Mouse (Mus musculus): ENCODE data around the gene Hnrnpa2b1. TPM values are rescaled to one million over a fixed set of nuclear protein-coding genes. Genes with fewer than 3 reads are reported as not detected.

Hnrnpa2b1 gene
- polyA plus RNA-seq (2016; fragmentation: Nextera tagmentation; extraction: Ambion mirVana), result 2,407 and 2,547 TPM in 2 replicates

DNA sequence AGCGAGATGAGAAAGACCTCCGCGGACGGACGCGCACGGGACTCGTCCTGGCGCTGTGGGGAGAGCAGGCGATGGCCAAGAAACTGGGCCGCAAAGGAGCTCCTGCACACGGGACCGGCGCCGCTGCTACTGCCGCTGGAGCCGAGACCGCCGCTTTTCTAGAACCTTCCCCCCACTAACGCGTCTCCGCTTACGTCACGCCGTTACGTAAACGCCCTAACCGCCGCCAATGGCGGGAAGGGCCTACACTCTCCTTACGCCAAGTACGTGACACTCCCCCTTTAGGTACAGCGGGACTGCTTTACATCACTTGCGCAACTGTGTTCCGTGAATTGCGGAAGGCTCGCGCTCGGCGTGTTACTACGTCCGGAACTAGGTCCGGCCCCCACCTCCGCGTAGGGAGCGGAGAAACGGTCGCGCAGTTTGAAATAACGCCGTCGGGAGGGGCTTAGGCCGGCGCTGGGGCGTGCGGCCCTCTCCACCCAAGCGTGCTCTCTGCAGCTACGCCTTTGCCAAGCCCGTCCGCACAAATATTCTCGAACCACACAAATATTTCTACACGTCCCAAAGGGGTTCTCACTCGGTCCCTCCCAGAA lies at the start of gene Hnrnpa2b1:
Gene Hnrnpa2b1 (minus strand): TSS at position 180 of the 596 bp plus-strand sequence.
- Histone ChIP-seq H3K4me3 (peak within 1 kb of the TSS; percentile 98), H3K27me3 (replicated peaks; ENCODE audit: low read depth, poor library complexity, severe bottlenecking) (no peaks in the 10 kb centered on the region), H3K36me3 (replicated peaks) (peaks cover 65% of the 10 kb centered on the region), H3K4me1 (peaks cover 37% of the 10 kb centered on the region), H3K27ac (replicated peaks) (peak within 1 kb of the TSS; percentile 100), H3K9me3 (no peaks in the 10 kb centered on the region)
- DNase-seq (ENCODE audit: low spot score), result peak; percentile 97
- under 1% methylated on average over 63 of the region's 63 CpGs for whole genome bisulfite sequencing

GRCm38 (mm10) chr6:51514860-51515259 lies 45.2 kb upstream of the Hnrnpa2b1 start:
- H3K27ac ChIP-seq (replicated peaks), result no peak overlapping the region
- 93% methylated on average over 7 of the region's 7 CpGs for WGBS
- no peaks in the 10 kb centered on the region for H3K9me3 ChIP-seq
- no peak for DNase-seq (ENCODE audit: low spot score)
- no peaks in the 10 kb centered on the region for H3K27me3 ChIP-seq (replicated peaks; ENCODE audit: low read depth, poor library complexity, severe bottlenecking)
- no peaks in the 10 kb centered on the region for H3K36me3 ChIP-seq (replicated peaks)
- no peaks in the 10 kb centered on the region for H3K4me1 ChIP-seq
- no peak overlapping the region for H3K4me3 ChIP-seq

- Histone ChIP-seq H3K36me3 (replicated peaks) (no peaks in the 10 kb centered on the region), H3K27ac (replicated peaks) (no peak overlapping the region), H3K4me1 (peaks cover 10% of the 10 kb centered on the region), H3K9me3 (no peaks in the 10 kb centered on the region), H3K27me3 (replicated peaks; ENCODE audit: low read depth, poor library complexity, severe bottlenecking) (no peaks in the 10 kb centered on the region), H3K4me3 (no peak overlapping the region)
- no peak for DNase-seq (ENCODE audit: low spot score)
- 85% methylated on average over 3 of the region's 3 CpGs for WGBS
Observed at GRCm38 (mm10) chr6:51513745-51514144, 44.1 kb upstream of the Hnrnpa2b1 start.

DNA sequence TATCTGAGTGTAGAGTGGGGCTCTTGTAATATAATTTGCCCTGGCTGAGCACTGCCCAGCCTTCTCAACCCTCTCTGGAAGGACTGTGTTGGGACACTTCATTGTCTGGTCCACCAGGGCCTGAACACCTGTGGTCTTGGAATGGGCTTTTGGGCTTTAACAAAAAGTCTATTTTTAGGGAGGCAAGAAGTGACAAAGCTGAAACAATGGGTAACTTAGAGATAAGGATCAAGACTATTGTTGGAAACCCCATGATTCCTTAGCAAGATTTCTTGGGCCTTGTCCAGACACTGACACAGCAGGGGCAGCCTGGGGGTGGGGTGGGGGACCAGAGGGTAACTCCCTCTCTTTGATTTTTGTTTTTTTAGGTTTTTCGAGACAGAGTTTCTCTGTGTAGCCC lies 41.3 kb upstream of the Hnrnpa2b1 start:
- Histone ChIP-seq H3K36me3 (replicated peaks) (no peaks in the 10 kb centered on the region), H3K27ac (replicated peaks) (no peak overlapping the region), H3K4me3 (no peak overlapping the region), H3K4me1 (peaks cover 11% of the 10 kb centered on the region), H3K27me3 (replicated peaks; ENCODE audit: low read depth, poor library complexity, severe bottlenecking) (no peaks in the 10 kb centered on the region), H3K9me3 (no peaks in the 10 kb centered on the region)
- WGBS, result 44% methylated on average over 1 of the region's 1 CpGs
- DNase-seq (ENCODE audit: low spot score), result no peak

DNA sequence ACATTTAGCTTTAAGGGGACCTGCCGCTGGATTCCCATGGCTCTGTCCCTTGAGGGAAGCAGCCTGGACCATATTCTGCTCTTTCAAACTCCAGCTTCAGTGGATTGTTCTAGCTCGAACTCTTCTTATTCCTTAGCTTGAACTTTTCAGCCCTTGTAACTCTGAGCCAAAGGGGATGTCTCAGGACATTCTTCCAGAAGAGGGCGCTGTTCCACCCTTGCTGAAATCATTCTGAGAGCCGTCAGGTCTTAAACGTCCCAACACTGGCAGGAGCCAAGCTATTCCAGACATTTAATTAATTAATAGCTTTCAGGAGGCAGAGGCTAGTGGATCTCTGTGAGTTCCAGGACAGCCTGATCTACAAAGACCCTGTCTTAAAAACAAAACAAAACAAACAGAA lies 40.4 kb upstream of the Hnrnpa2b1 start:
- Histone ChIP-seq H3K4me1 (peaks cover 11% of the 10 kb centered on the region), H3K27ac (replicated peaks) (no peak overlapping the region), H3K27me3 (replicated peaks; ENCODE audit: low read depth, poor library complexity, severe bottlenecking) (no peaks in the 10 kb centered on the region), H3K9me3 (no peaks in the 10 kb centered on the region), H3K4me3 (no peak overlapping the region), H3K36me3 (replicated peaks) (no peaks in the 10 kb centered on the region)
- DNase-seq (ENCODE audit: low spot score), result peak; percentile 42
- 31% methylated on average over 5 of the region's 5 CpGs for WGBS

DNA sequence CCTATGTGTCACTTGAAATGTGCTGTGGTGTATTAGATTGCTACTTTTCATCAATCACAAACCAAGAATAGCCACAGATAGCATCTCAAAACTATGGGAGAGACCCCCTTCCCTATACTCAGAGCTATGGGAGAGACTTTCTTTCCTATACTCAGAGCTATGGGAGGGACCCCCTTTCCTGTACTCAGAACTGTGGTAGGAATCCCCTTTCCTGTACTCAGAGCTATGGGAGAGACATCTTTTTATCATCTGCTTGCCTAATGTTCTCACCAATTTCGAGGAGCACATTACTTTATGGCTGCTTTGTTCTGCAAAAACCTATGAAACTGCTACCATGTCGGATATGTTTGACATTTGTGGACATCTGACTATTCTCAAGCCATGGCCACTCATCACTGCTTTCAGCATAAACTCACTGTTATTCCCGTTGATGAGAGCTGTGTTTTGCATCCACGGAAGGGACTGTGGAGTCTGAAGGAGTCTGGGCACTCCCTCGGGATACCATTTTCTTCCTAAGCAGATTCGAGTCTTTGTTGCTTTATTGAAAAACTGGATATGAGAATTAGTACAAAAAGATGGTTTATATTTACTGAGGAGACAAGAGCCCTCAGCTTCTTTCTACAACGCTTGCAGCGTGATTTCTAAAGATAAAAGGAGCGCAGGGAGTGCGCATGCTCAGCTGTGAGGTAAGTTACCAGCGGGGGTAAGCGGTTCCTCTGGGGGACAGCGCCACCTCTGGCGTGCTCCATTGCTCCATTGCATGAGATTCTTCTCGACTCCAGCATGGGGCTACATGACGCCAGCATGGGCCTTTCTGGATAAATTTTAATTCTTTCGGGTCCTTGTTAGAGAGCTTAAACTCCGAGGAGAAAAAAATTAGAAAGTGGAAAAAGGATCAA lies 39.3 kb upstream of the Hnrnpa2b1 start:
- Histone ChIP-seq H3K9me3 (no peaks in the 10 kb centered on the region), H3K27ac (replicated peaks) (peak overlapping the region; percentile 32), H3K4me3 (peak overlapping the region; percentile 47), H3K4me1 (peaks cover 11% of the 10 kb centered on the region), H3K27me3 (replicated peaks; ENCODE audit: low read depth, poor library complexity, severe bottlenecking) (no peaks in the 10 kb centered on the region), H3K36me3 (replicated peaks) (no peaks in the 10 kb centered on the region)
- 32% methylated on average over 18 of the region's 18 CpGs for WGBS
- peak; percentile 81 for DNase-seq (ENCODE audit: low spot score)

DNA sequence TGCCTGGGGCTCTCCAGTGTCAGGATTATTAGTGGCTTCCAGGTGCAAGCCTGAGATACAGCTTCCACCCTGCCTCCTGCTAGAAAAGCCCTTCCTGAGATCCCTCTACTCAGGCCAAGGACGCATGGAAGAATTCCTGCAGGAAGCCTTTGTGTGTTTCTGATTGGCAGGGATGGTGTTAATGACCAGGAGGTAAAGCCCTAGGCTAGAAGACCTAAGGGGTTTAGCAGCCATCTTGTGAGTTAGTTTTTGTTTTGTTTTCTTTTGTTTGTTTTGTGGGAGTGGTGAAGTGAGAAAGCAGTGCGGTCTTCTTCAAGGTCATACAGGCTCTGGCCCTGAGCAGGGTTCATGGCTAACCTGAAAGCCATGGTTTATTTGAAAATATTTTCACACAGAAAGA lies 37.9 kb upstream of the Hnrnpa2b1 start:
- H3K27ac ChIP-seq (replicated peaks), result no peak overlapping the region
- H3K27me3 ChIP-seq (replicated peaks; ENCODE audit: low read depth, poor library complexity, severe bottlenecking), result no peaks in the 10 kb centered on the region
- H3K36me3 ChIP-seq (replicated peaks), result no peaks in the 10 kb centered on the region
- H3K9me3 ChIP-seq, result no peaks in the 10 kb centered on the region
- DNase-seq (ENCODE audit: low spot score), result no peak
- peaks cover 11% of the 10 kb centered on the region for H3K4me1 ChIP-seq
- 68% methylated on average over 2 of the region's 2 CpGs for WGBS
- no peak overlapping the region for H3K4me3 ChIP-seq

GRCm38 (mm10) chr6:51505671-51506070 lies 36.0 kb upstream of the Hnrnpa2b1 start:
- 49% methylated on average over 1 of the region's 1 CpGs for WGBS
- Histone ChIP-seq H3K4me3 (no peak overlapping the region), H3K4me1 (peaks cover 11% of the 10 kb centered on the region), H3K9me3 (no peaks in the 10 kb centered on the region), H3K27me3 (replicated peaks; ENCODE audit: low read depth, poor library complexity, severe bottlenecking) (no peaks in the 10 kb centered on the region), H3K36me3 (replicated peaks) (no peaks in the 10 kb centered on the region), H3K27ac (replicated peaks) (no peak overlapping the region)
- no peak for DNase-seq (ENCODE audit: low spot score)

- Histone ChIP-seq H3K4me3 (no peak overlapping the region), H3K27me3 (replicated peaks; ENCODE audit: low read depth, poor library complexity, severe bottlenecking) (no peaks in the 10 kb centered on the region), H3K9me3 (no peaks in the 10 kb centered on the region), H3K36me3 (replicated peaks) (no peaks in the 10 kb centered on the region), H3K27ac (replicated peaks) (no peak overlapping the region), H3K4me1 (no peaks in the 10 kb centered on the region)
- 80% methylated on average over 8 of the region's 8 CpGs for WGBS
- DNase-seq (ENCODE audit: low spot score), result no peak
Observed at GRCm38 (mm10) chr6:51497321-51498111, 27.8 kb upstream of the Hnrnpa2b1 start.

- peak; percentile 22 for DNase-seq (ENCODE audit: low spot score)
- H3K4me1 ChIP-seq, result peaks cover 5% of the 10 kb centered on the region; the same call in 1 of the 2 replicates
- H3K27ac ChIP-seq (replicated peaks), result 0 out of 2 replicates have a peak overlapping the region, but pooled peaks have one; percentile 25
- H3K36me3 ChIP-seq (replicated peaks), result peaks cover under 1% of the 10 kb centered on the region; the same call in 1 of the 2 replicates
- H3K9me3 ChIP-seq, result peaks cover 3% of the 10 kb centered on the region; the same call in 1 of the 2 replicates
- H3K4me3 ChIP-seq, result no peak overlapping the region
- 60% methylated on average over 2 of the region's 2 CpGs for WGBS
- no peaks in the 10 kb centered on the region for H3K27me3 ChIP-seq (replicated peaks; ENCODE audit: low read depth, poor library complexity, severe bottlenecking)
Observed at GRCm38 (mm10) chr6:51489787-51490186, 20.1 kb upstream of the Hnrnpa2b1 start.

- Histone ChIP-seq H3K9me3 (peaks cover 3% of the 10 kb centered on the region; the same call in 1 of the 2 replicates), H3K27me3 (replicated peaks; ENCODE audit: low read depth, poor library complexity, severe bottlenecking) (no peaks in the 10 kb centered on the region), H3K4me1 (peaks cover 5% of the 10 kb centered on the region; the same call in 1 of the 2 replicates), H3K27ac (replicated peaks) (no peak overlapping the region), H3K4me3 (no peak overlapping the region), H3K36me3 (replicated peaks) (peaks cover 20% of the 10 kb centered on the region)
- 92% methylated on average over 5 of the region's 5 CpGs for WGBS
- DNase-seq (ENCODE audit: low spot score), result no peak
Observed at GRCm38 (mm10) chr6:51486731-51487130, 17.0 kb upstream of the Hnrnpa2b1 start.

- peaks cover 26% of the 10 kb centered on the region for H3K36me3 ChIP-seq (replicated peaks)
- peaks cover 3% of the 10 kb centered on the region; the same call in 1 of the 2 replicates for H3K9me3 ChIP-seq
- peaks cover 5% of the 10 kb centered on the region; the same call in 1 of the 2 replicates for H3K4me1 ChIP-seq
- no peak overlapping the region for H3K4me3 ChIP-seq
- WGBS, result 77% methylated on average over 7 of the region's 7 CpGs
- no peak for DNase-seq (ENCODE audit: low spot score)
- no peak overlapping the region for H3K27ac ChIP-seq (replicated peaks)
- no peaks in the 10 kb centered on the region for H3K27me3 ChIP-seq (replicated peaks; ENCODE audit: low read depth, poor library complexity, severe bottlenecking)
Observed at GRCm38 (mm10) chr6:51486076-51486710, 16.5 kb upstream of the Hnrnpa2b1 start.
